Mouse (Mus musculus): Measurements from ENCODE around the gene OR5BS1P. TPM values are rescaled to one million over a fixed set of nuclear protein-coding genes. Genes with fewer than 3 reads are reported as not detected.

The OR5BS1P gene
- polyA plus RNA-seq, 1 experiment from 2014 or later, result not detected

- Histone ChIP-seq H3K27ac (ENCODE audit: low read depth, low read length) (no peak overlapping the region), H3K27me3 (ENCODE audit: control insufficient read depth, insufficient read depth, low read length) (no peaks in the 10 kb centered on the region), H3K36me3 (ENCODE audit: control insufficient read depth, insufficient read depth, low read length) (no peaks in the 10 kb centered on the region), H3K4me3 (ENCODE audit: low read depth, low read length) (no peak overlapping the region), H3K9ac (ENCODE audit: low read depth, low read length) (no peak overlapping the region), H3K4me2 (no peak overlapping the region), H3K4me1 (ENCODE audit: control insufficient read depth, insufficient read depth, low read length) (no peaks in the 10 kb centered on the region), H3K9me3 (replicated peaks; ENCODE audit: control insufficient read depth, low read length) (no peaks in the 10 kb centered on the region)
- ATAC-seq (replicated peaks; ENCODE audit: insufficient number of reproducible peaks, low FRiP score, low TSS enrichment), result no peak
- WGBS (ENCODE audit: insufficient replicate concordance), result 87% methylated on average over 13 of the region's 13 CpGs
Measured at GRCm38 (mm10) chr15:98471539-98471938, 1.8 kb downstream of the OR5BS1P start.

- H3K27me3 ChIP-seq (ENCODE audit: control insufficient read depth, insufficient read depth, low read length), result no peaks in the 10 kb centered on the region
- no peak overlapping the region for H3K4me2 ChIP-seq
- H3K9me3 ChIP-seq (replicated peaks; ENCODE audit: control insufficient read depth, low read length), result no peaks in the 10 kb centered on the region
- no peak for ATAC-seq (replicated peaks; ENCODE audit: insufficient number of reproducible peaks, low FRiP score, low TSS enrichment)
- no peak overlapping the region for H3K27ac ChIP-seq (ENCODE audit: low read depth, low read length)
- H3K4me3 ChIP-seq (ENCODE audit: low read depth, low read length), result no peak overlapping the region
- H3K9ac ChIP-seq (ENCODE audit: low read depth, low read length), result no peak overlapping the region
- H3K4me1 ChIP-seq (ENCODE audit: control insufficient read depth, insufficient read depth, low read length), result no peaks in the 10 kb centered on the region
- 82% methylated on average over 10 of the region's 10 CpGs for WGBS (ENCODE audit: insufficient replicate concordance)
- no peaks in the 10 kb centered on the region for H3K36me3 ChIP-seq (ENCODE audit: control insufficient read depth, insufficient read depth, low read length)
Measured at GRCm38 (mm10) chr15:98474958-98475357, 5.3 kb downstream of the OR5BS1P start.

GRCm38 (mm10) chr15:98475382-98475781 is 5.7 kb downstream of the OR5BS1P start:
- H3K36me3 ChIP-seq (ENCODE audit: control insufficient read depth, insufficient read depth, low read length), result no peaks in the 10 kb centered on the region
- H3K4me3 ChIP-seq (ENCODE audit: low read depth, low read length), result no peak overlapping the region
- no peaks in the 10 kb centered on the region for H3K27me3 ChIP-seq (ENCODE audit: control insufficient read depth, insufficient read depth, low read length)
- ATAC-seq (replicated peaks; ENCODE audit: insufficient number of reproducible peaks, low FRiP score, low TSS enrichment), result no peak
- no peaks in the 10 kb centered on the region for H3K9me3 ChIP-seq (replicated peaks; ENCODE audit: control insufficient read depth, low read length)
- H3K4me2 ChIP-seq, result no peak overlapping the region
- H3K27ac ChIP-seq (ENCODE audit: low read depth, low read length), result no peak overlapping the region
- 47% methylated on average over 10 of the region's 10 CpGs for WGBS (ENCODE audit: insufficient replicate concordance)
- no peaks in the 10 kb centered on the region for H3K4me1 ChIP-seq (ENCODE audit: control insufficient read depth, insufficient read depth, low read length)
- H3K9ac ChIP-seq (ENCODE audit: low read depth, low read length), result no peak overlapping the region

- WGBS (ENCODE audit: insufficient replicate concordance), result 79% methylated on average over 5 of the region's 5 CpGs
- no peak overlapping the region for H3K4me2 ChIP-seq
- no peak overlapping the region for H3K27ac ChIP-seq (ENCODE audit: low read depth, low read length)
- no peak for ATAC-seq (replicated peaks; ENCODE audit: insufficient number of reproducible peaks, low FRiP score, low TSS enrichment)
- H3K4me3 ChIP-seq (ENCODE audit: low read depth, low read length), result no peak overlapping the region
- H3K9ac ChIP-seq (ENCODE audit: low read depth, low read length), result no peak overlapping the region
- no peaks in the 10 kb centered on the region for H3K9me3 ChIP-seq (replicated peaks; ENCODE audit: control insufficient read depth, low read length)
- no peaks in the 10 kb centered on the region for H3K4me1 ChIP-seq (ENCODE audit: control insufficient read depth, insufficient read depth, low read length)
- no peaks in the 10 kb centered on the region for H3K36me3 ChIP-seq (ENCODE audit: control insufficient read depth, insufficient read depth, low read length)
- no peaks in the 10 kb centered on the region for H3K27me3 ChIP-seq (ENCODE audit: control insufficient read depth, insufficient read depth, low read length)
Measured at GRCm38 (mm10) chr15:98476281-98476680, 6.6 kb downstream of the OR5BS1P start.

- no peak for ATAC-seq (replicated peaks; ENCODE audit: insufficient number of reproducible peaks, low FRiP score, low TSS enrichment)
- no peak overlapping the region for H3K27ac ChIP-seq (ENCODE audit: low read depth, low read length)
- no peak overlapping the region for H3K4me2 ChIP-seq
- H3K9ac ChIP-seq (ENCODE audit: low read depth, low read length), result no peak overlapping the region
- no peak overlapping the region for H3K4me3 ChIP-seq (ENCODE audit: low read depth, low read length)
- H3K36me3 ChIP-seq (ENCODE audit: control insufficient read depth, insufficient read depth, low read length), result no peaks in the 10 kb centered on the region
- no peaks in the 10 kb centered on the region for H3K9me3 ChIP-seq (replicated peaks; ENCODE audit: control insufficient read depth, low read length)
- no peaks in the 10 kb centered on the region for H3K27me3 ChIP-seq (ENCODE audit: control insufficient read depth, insufficient read depth, low read length)
- 75% methylated on average over 7 of the region's 7 CpGs for WGBS (ENCODE audit: insufficient replicate concordance)
- no peaks in the 10 kb centered on the region for H3K4me1 ChIP-seq (ENCODE audit: control insufficient read depth, insufficient read depth, low read length)
Measured at GRCm38 (mm10) chr15:98479568-98480102, 9.9 kb downstream of the OR5BS1P start.

- no peak for ATAC-seq (replicated peaks; ENCODE audit: insufficient number of reproducible peaks, low FRiP score, low TSS enrichment)
- Histone ChIP-seq H3K27me3 (ENCODE audit: control insufficient read depth, insufficient read depth, low read length) (no peaks in the 10 kb centered on the region), H3K9me3 (replicated peaks; ENCODE audit: control insufficient read depth, low read length) (no peaks in the 10 kb centered on the region), H3K27ac (ENCODE audit: low read depth, low read length) (no peak within 1 kb of the TSS), H3K4me3 (ENCODE audit: low read depth, low read length) (no peak within 1 kb of the TSS), H3K36me3 (ENCODE audit: control insufficient read depth, insufficient read depth, low read length) (no peaks in the 10 kb centered on the region), H3K4me2 (no peak within 1 kb of the TSS), H3K9ac (ENCODE audit: low read depth, low read length) (no peak within 1 kb of the TSS), H3K4me1 (ENCODE audit: control insufficient read depth, insufficient read depth, low read length) (no peaks in the 10 kb centered on the region)
- WGBS (ENCODE audit: insufficient replicate concordance), result 61% methylated on average over 3 of the region's 3 CpGs
Measured at GRCm38 (mm10) chr15:98482701-98483100, 13.0 kb downstream of the OR5BS1P start, which contains the start of gene Lalba. Gene Lalba (minus strand): TSS chr15:98482721.

GRCm38 (mm10) chr15:98483907-98484886 is 14.5 kb downstream of the OR5BS1P start:
- WGBS (ENCODE audit: insufficient replicate concordance), result 66% methylated on average over 18 of the region's 18 CpGs
- Histone ChIP-seq H3K27me3 (ENCODE audit: control insufficient read depth, insufficient read depth, low read length) (no peaks in the 10 kb centered on the region), H3K9me3 (replicated peaks; ENCODE audit: control insufficient read depth, low read length) (no peaks in the 10 kb centered on the region), H3K4me2 (no peak overlapping the region), H3K9ac (ENCODE audit: low read depth, low read length) (no peak overlapping the region), H3K36me3 (ENCODE audit: control insufficient read depth, insufficient read depth, low read length) (no peaks in the 10 kb centered on the region), H3K4me1 (ENCODE audit: control insufficient read depth, insufficient read depth, low read length) (no peaks in the 10 kb centered on the region), H3K4me3 (ENCODE audit: low read depth, low read length) (no peak overlapping the region), H3K27ac (ENCODE audit: low read depth, low read length) (no peak overlapping the region)
- no peak for ATAC-seq (replicated peaks; ENCODE audit: insufficient number of reproducible peaks, low FRiP score, low TSS enrichment)

GRCm38 (mm10) chr15:98486433-98487021 is 16.8 kb downstream of the OR5BS1P start:
- WGBS (ENCODE audit: insufficient replicate concordance), result 90% methylated on average over 8 of the region's 8 CpGs
- Histone ChIP-seq H3K27me3 (ENCODE audit: control insufficient read depth, insufficient read depth, low read length) (no peaks in the 10 kb centered on the region), H3K4me2 (no peak overlapping the region), H3K4me1 (ENCODE audit: control insufficient read depth, insufficient read depth, low read length) (no peaks in the 10 kb centered on the region), H3K9ac (ENCODE audit: low read depth, low read length) (no peak overlapping the region), H3K36me3 (ENCODE audit: control insufficient read depth, insufficient read depth, low read length) (no peaks in the 10 kb centered on the region), H3K27ac (ENCODE audit: low read depth, low read length) (no peak overlapping the region), H3K4me3 (ENCODE audit: low read depth, low read length) (no peak overlapping the region), H3K9me3 (replicated peaks; ENCODE audit: control insufficient read depth, low read length) (no peaks in the 10 kb centered on the region)
- no peak for ATAC-seq (replicated peaks; ENCODE audit: insufficient number of reproducible peaks, low FRiP score, low TSS enrichment)
